In the genomic region with DNA sequence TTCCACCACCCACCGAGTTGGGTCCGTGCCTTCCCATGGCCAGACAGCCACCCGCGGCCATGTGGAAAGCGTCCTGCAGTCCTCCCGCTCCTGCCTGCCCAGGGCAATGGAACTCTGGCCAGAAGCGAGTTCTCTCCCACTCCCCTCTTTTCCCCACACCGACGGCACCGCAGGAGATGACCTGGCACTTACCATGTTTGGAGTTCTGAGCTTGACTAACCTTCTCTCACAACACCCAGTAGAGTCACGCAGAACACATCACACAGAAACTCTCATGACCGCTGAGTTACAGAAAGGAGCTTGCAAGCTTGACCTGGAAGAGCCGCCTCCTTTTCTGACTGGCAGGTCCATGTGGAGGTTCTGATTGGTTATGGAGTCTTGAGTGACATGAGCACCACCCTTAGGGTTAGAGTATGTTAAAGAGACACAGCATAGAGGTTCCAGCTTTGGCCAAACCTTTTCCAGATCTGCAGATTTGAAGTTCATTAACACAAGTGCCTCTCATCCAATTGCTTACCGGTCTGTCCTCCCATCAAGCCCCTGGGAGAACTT, we compare ENCODE assay signal across 7 mouse cellular contexts. TPM values are rescaled to one million over a fixed set of nuclear protein-coding genes. Genes with fewer than 3 reads are reported as not detected.
DNase-seq lines count a peak whose midpoint lies in the region; ATAC-seq and TF ChIP-seq lines count a peak whose summit lies in the region.
"Not testable (repeated sequence)": the region's sequence is repeated elsewhere in the genome, so short reads cannot be mapped to it uniquely, and the experiment has no call there.

A gene (minus strand): TSS at position 311 of the 552 bp plus-strand sequence.

- not testable (repeated sequence) for H3K27ac ChIP-seq in forebrain, embryonic 12.5 days; heart, embryonic 13.5 days (replicated peaks); intestine, postnatal 0 days (ENCODE audit: low read depth, low read length); liver, embryonic 16.5 days (ENCODE audit: low read length); midbrain, postnatal 0 days (ENCODE audit: low read depth, low read length)

- not testable (repeated sequence) for H3K9me3 ChIP-seq in forebrain, embryonic 12.5 days; heart, embryonic 13.5 days; intestine, postnatal 0 days (ENCODE audit: control insufficient read depth); liver, embryonic 16.5 days (replicated peaks; ENCODE audit: control insufficient read depth, low read length); midbrain, postnatal 0 days (ENCODE audit: low read length)

- not testable (repeated sequence) for TF ChIP-seq CTCF in intestine, postnatal 0 days (IDR thresholded peaks at IDR 0.05; ENCODE audit: low read depth); midbrain, postnatal 0 days (IDR thresholded peaks at IDR 0.05)

- not testable (repeated sequence) for DNase-seq in adrenal gland, postnatal 4 days (ENCODE audit: low spot score in 2 of 2); left cerebral cortex, adult 18-20 months (ENCODE audit: low spot score in 2 of 2); midbrain, postnatal 0 days (ENCODE audit: low spot score)

- H3K4me1 ChIP-seq in forebrain, embryonic 12.5 days; heart, embryonic 13.5 days; intestine, postnatal 0 days (replicated peaks; ENCODE audit: control insufficient read depth, insufficient read depth, low read length); liver, embryonic 16.5 days (ENCODE audit: control insufficient read depth, low read depth, low read length); midbrain, postnatal 0 days (ENCODE audit: insufficient read depth, low read length): not testable (repeated sequence)

- H3K9ac ChIP-seq in forebrain, embryonic 12.5 days: peak within 1 kb of the TSS; percentile 48
- H3K9ac ChIP-seq in heart, embryonic 13.5 days: peak within 1 kb of the TSS; percentile 78
- H3K9ac ChIP-seq in intestine, postnatal 0 days (ENCODE audit: low read depth, low read length); liver, embryonic 16.5 days (ENCODE audit: low read depth, low read length); midbrain, postnatal 0 days (replicated peaks; ENCODE audit: low read length, poor library complexity, severe bottlenecking): not testable (repeated sequence)

- H3K36me3 ChIP-seq in forebrain, embryonic 12.5 days (replicated peaks); heart, embryonic 13.5 days; intestine, postnatal 0 days (ENCODE audit: control insufficient read depth, insufficient read depth); liver, embryonic 16.5 days (ENCODE audit: control insufficient read depth, insufficient read depth); midbrain, postnatal 0 days (ENCODE audit: insufficient read depth, low read length): not testable (repeated sequence)

- not testable (repeated sequence) for H3K27me3 ChIP-seq in forebrain, embryonic 12.5 days; heart, embryonic 13.5 days (replicated peaks); intestine, postnatal 0 days (replicated peaks; ENCODE audit: control insufficient read depth, insufficient read depth, low read length); liver, embryonic 16.5 days (ENCODE audit: control insufficient read depth, insufficient read depth, low read depth, low read length); midbrain, postnatal 0 days (ENCODE audit: insufficient read depth, low read length)

- H3K4me2 ChIP-seq in forebrain, embryonic 12.5 days: peak within 1 kb of the TSS; percentile 56
- H3K4me2 ChIP-seq in heart, embryonic 13.5 days: peak within 1 kb of the TSS; percentile 66
- H3K4me2 ChIP-seq in intestine, postnatal 0 days (replicated peaks; ENCODE audit: low read depth): peak within 1 kb of the TSS; percentile 66
- peak within 1 kb of the TSS; percentile 20; the same call in 1 of the 2 replicates for H3K4me2 ChIP-seq in liver, embryonic 16.5 days (ENCODE audit: low read depth, low read length)
- peak within 1 kb of the TSS; percentile 39; the same call in 1 of the 2 replicates for H3K4me2 ChIP-seq in midbrain, postnatal 0 days (ENCODE audit: low read depth, low read length, poor library complexity, severe bottlenecking)

- H3K4me3 ChIP-seq in forebrain, embryonic 12.5 days (replicated peaks): peak within 1 kb of the TSS; percentile 45
- H3K4me3 ChIP-seq in heart, embryonic 13.5 days: peak within 1 kb of the TSS; percentile 58
- H3K4me3 ChIP-seq in intestine, postnatal 0 days (ENCODE audit: low read depth, low read length): peak within 1 kb of the TSS; percentile 35
- peak within 1 kb of the TSS; percentile 48 for H3K4me3 ChIP-seq in liver, embryonic 16.5 days (ENCODE audit: low read depth, low read length)
- H3K4me3 ChIP-seq in midbrain, postnatal 0 days (ENCODE audit: low read depth, low read length): peak within 1 kb of the TSS; percentile 33

- 0% methylated on average over 2 of the region's 14 CpGs for WGBS in forebrain, embryonic 12.5 days
- WGBS in heart, embryonic 13.5 days: 0% methylated on average over 6 of the region's 14 CpGs
- 0% methylated on average over 2 of the region's 14 CpGs for WGBS in intestine, postnatal 0 days
- 0% methylated on average over 2 of the region's 14 CpGs for WGBS in liver, embryonic 16.5 days (ENCODE audit: insufficient replicate concordance)
- WGBS in midbrain, postnatal 0 days: 0% methylated on average over 2 of the region's 14 CpGs

- ATAC-seq in forebrain, embryonic 12.5 days (ENCODE audit: low FRiP score); heart, embryonic 13.5 days (ENCODE audit: extremely low read depth, insufficient number of reproducible peaks, low FRiP score, low TSS enrichment); intestine, postnatal 0 days; liver, embryonic 16.5 days (ENCODE audit: low read depth); midbrain, postnatal 0 days (ENCODE audit: low FRiP score): not testable (repeated sequence)

RNA-seq across cellular contexts. Expression of the gene that starts here (rescaled TPM):
- 10 to 100 TPM; 14.9 to 16.5 TPM for total RNA-seq in adrenal gland, postnatal 4 days (2021)
- 14.6 and 14.8 TPM in 2 replicates for polyA plus RNA-seq in forebrain, embryonic 12.5 days (2016; fragmentation: Nextera tagmentation; extraction: Ambion mirVana)
- polyA plus RNA-seq in heart, embryonic 13.5 days (2015; fragmentation: Nextera tagmentation; extraction: Ambion mirVana): 13.7 and 13.9 TPM in 2 replicates
- polyA plus RNA-seq in intestine, postnatal 0 days (2015; fragmentation: Nextera tagmentation; extraction: Ambion mirVana): 4.9 and 5.9 TPM in 2 replicates
- total RNA-seq in left cerebral cortex, adult 18-20 months (2021): 10 to 100 TPM; 24.6 to 28.5 TPM
- polyA plus RNA-seq in liver, embryonic 16.5 days (2015; fragmentation: Nextera tagmentation; extraction: Ambion mirVana): 3.4 and 4.4 TPM in 2 replicates
- 17.4 and 17.5 TPM in 2 replicates for total RNA-seq in midbrain, postnatal 0 days (2014; rRNA removed)
- polyA plus RNA-seq in midbrain, postnatal 0 days (2015; fragmentation: Nextera tagmentation; extraction: Ambion mirVana): 12.9 and 14.8 TPM in 2 replicates
